8 mouse cellular contexts compared by ENCODE assay signal in genomic region chr11:115903384-115904230, GRCm38 (mm10). TPM values are rescaled to one million over a fixed set of nuclear protein-coding genes. Genes with fewer than 3 reads are reported as not detected.
DNase-seq lines count a peak whose midpoint lies in the region; ATAC-seq and TF ChIP-seq lines count a peak whose summit lies in the region.
"Had no signal": no experiment of that assay in that cellular context is flagged by ENCODE, and none has a peak within 500 bp of the region (broad histone marks: within the 10 kb centered on the region; RNA-seq: fewer than 3 reads in every experiment).

No protein-coding gene starts in this region.

- peak overlapping the region; percentile 28; the same call in 1 of the 2 replicates for H3K27ac ChIP-seq in CH12.LX (ENCODE audit: insufficient read depth, low read depth)
- H3K27ac ChIP-seq in heart, embryonic 16.5 days (ENCODE audit: low read length), result peak overlapping the region; percentile 98
- H3K27ac ChIP-seq: neural tube, embryonic 13.5 days had no signal

- TF ChIP-seq EP300 in CH12.LX (IDR thresholded peaks at IDR 0.05; ENCODE audit: low read length), result no peak

- H3K9ac ChIP-seq in CH12.LX (ENCODE audit: insufficient read depth, low read depth), result no peak overlapping the region
- H3K9ac ChIP-seq in heart, embryonic 16.5 days (ENCODE audit: low read length), result peak overlapping the region; percentile 75
- H3K9ac ChIP-seq: neural tube, embryonic 13.5 days had no signal

- H3K36me3 ChIP-seq in CH12.LX (replicated peaks in 1 of 2; ENCODE audit: control insufficient read depth in 1 of 2, insufficient read depth in 1 of 2, low read length in 1 of 2), result peaks cover 6 to 65% of the 10 kb centered on the region in 2 experiments
- H3K36me3 ChIP-seq in heart, embryonic 16.5 days (ENCODE audit: control insufficient read depth, insufficient read depth), result peaks cover 18% of the 10 kb centered on the region

- H3K4me1 ChIP-seq in CH12.LX (ENCODE audit: control insufficient read depth in 1 of 2, insufficient read depth in 2 of 2), result peaks cover 31 to 85% of the 10 kb centered on the region in 2 experiments
- peaks cover 55% of the 10 kb centered on the region for H3K4me1 ChIP-seq in heart, embryonic 16.5 days (ENCODE audit: control insufficient read depth, insufficient read depth, low read length)

- no peak overlapping the region for H3K4me2 ChIP-seq in CH12.LX (ENCODE audit: insufficient read depth, low read depth, poor library complexity, severe bottlenecking)
- H3K4me2 ChIP-seq in heart, embryonic 16.5 days (ENCODE audit: low read depth, low read length), result peak overlapping the region; percentile 67
- H3K4me2 ChIP-seq: neural tube, embryonic 13.5 days had no signal

- dilution Hi-C loops in CH12.LX (cut with MboI; ENCODE audit: extremely low pct_ligation_motif_present, extremely low pct_unique_long_range_greater_than_20kb, low sequenced_read_pairs), result no loop called here

- peak; percentile 76 for ATAC-seq in heart, embryonic 16.5 days (replicated peaks; ENCODE audit: extremely low read depth, insufficient read depth, low FRiP score)

- TF ChIP-seq POLR2A in CH12.LX (IDR thresholded peaks at IDR 0.05; ENCODE audit: low read depth, low read length), result no peak

- in situ Hi-C loops in CH12.LX (cut with MboI; ENCODE audit: low pct_ligation_motif_present, low pct_unique_long_range_greater_than_20kb, low sequenced_read_pairs), result no loop called here

- no peaks in the 10 kb centered on the region for H3K27me3 ChIP-seq in CH12.LX (replicated peaks)
- no peaks in the 10 kb centered on the region for H3K27me3 ChIP-seq in heart, embryonic 16.5 days (ENCODE audit: control insufficient read depth, insufficient read depth, low read length)
- H3K27me3 ChIP-seq: neural tube, embryonic 13.5 days had no signal

- H3K9me3 ChIP-seq in CH12.LX (replicated peaks; ENCODE audit: low read length), result no peaks in the 10 kb centered on the region
- no peaks in the 10 kb centered on the region for H3K9me3 ChIP-seq in heart, embryonic 16.5 days (replicated peaks; ENCODE audit: control insufficient read depth, low read length)
- H3K9me3 ChIP-seq: neural tube, embryonic 13.5 days had no signal

- H3K79me2 ChIP-seq in CH12.LX (replicated peaks; ENCODE audit: control insufficient read depth, extremely low read depth, insufficient read depth, poor library complexity, severe bottlenecking), result no peaks in the 10 kb centered on the region

- WGBS in heart, embryonic 16.5 days, result 24% methylated on average over 11 of the region's 11 CpGs

- TF ChIP-seq CTCF in CH12.LX (conservative IDR thresholded peaks at IDR 0.05 in 1 of 2, IDR thresholded peaks at IDR 0.05 in 1 of 2; ENCODE audit: low read depth in 2 of 2, low read length in 2 of 2), result no peak

- no peak for DNase-seq in CH12.LX (ENCODE audit: extremely low read depth)
- peak; percentile 90 for DNase-seq in adipocyte (ENCODE audit: low spot score)
- peak; percentile 52 to 70 for DNase-seq in lung, adult 18-20 months
- DNase-seq in layer of hippocampus, postnatal 25 days (ENCODE audit: extremely low spot score in 1 of 2, low spot score in 1 of 2), result no peak
- DNase-seq in frontal cortex, adult 2 months (ENCODE audit: extremely low spot score in 1 of 2, low spot score in 1 of 2), result no peak
- no peak for DNase-seq in cerebellum, postnatal 14 days

- TF ChIP-seq RAD21 in CH12.LX (IDR thresholded peaks at IDR 0.05; ENCODE audit: low read depth, low read length), result no peak

- H3K4me3 ChIP-seq in CH12.LX (replicated peaks in 1 of 3; ENCODE audit: low read depth in 2 of 3, low read length in 2 of 3, poor library complexity in 1 of 3), result peak overlapping the region in 1 of 3 experiments; percentile 12
- no peak overlapping the region; the same call in 1 of the 2 replicates for H3K4me3 ChIP-seq in heart, embryonic 16.5 days (ENCODE audit: low read length)
- H3K4me3 ChIP-seq: neural tube, embryonic 13.5 days had no signal

TF ChIP-seq in CH12.LX, 34 proteins besides CTCF, POLR2A, EP300 and RAD21:
- no peak for TF ChIP-seq MAFK (IDR thresholded peaks at IDR 0.05; ENCODE audit: insufficient replicate concordance, low read length)
- TF ChIP-seq ZC3H11A (IDR thresholded peaks at IDR 0.05; ENCODE audit: low read depth, low read length), result no peak
- no peak for TF ChIP-seq POLR2AphosphoS2 (IDR thresholded peaks at IDR 0.05; ENCODE audit: low read depth, low read length)
- no peak for TF ChIP-seq ELF1 (IDR thresholded peaks at IDR 0.05; ENCODE audit: low read depth, low read length)
- peak; percentile 34 for TF ChIP-seq USF2 (conservative IDR thresholded peaks at IDR 0.05; ENCODE audit: low read depth, low read length)
- TF ChIP-seq USF1 (IDR thresholded peaks at IDR 0.05; ENCODE audit: low read depth, low read length), result peak; percentile 28; the same call in 1 of the 2 replicates
- TF ChIP-seq MAZ (IDR thresholded peaks at IDR 0.05; ENCODE audit: low read depth, low read length), result no peak
- TF ChIP-seq UBTF (IDR thresholded peaks at IDR 0.05; ENCODE audit: low read depth, low read length), result no peak
- 0 out of 2 replicates have a peak, but pooled peaks have one; percentile 12 for TF ChIP-seq SIN3A (IDR thresholded peaks at IDR 0.05; ENCODE audit: low read length)
- no peak for TF ChIP-seq HCFC1 (IDR thresholded peaks at IDR 0.05; ENCODE audit: low read depth, low read length)
- no peak for TF ChIP-seq ETS1 (conservative IDR thresholded peaks at IDR 0.05; ENCODE audit: low read depth, low read length)
- no peak for TF ChIP-seq E2F4 (IDR thresholded peaks at IDR 0.05; ENCODE audit: insufficient replicate concordance, low read depth, low read length)
- no peak for TF ChIP-seq JUND (conservative IDR thresholded peaks at IDR 0.05; ENCODE audit: low read depth, low read length)
- peak; percentile 27; the same call in 1 of the 2 replicates for TF ChIP-seq MXI1 (IDR thresholded peaks at IDR 0.05; ENCODE audit: low read depth, low read length)
- no peak for TF ChIP-seq ZNF384 (IDR thresholded peaks at IDR 0.05; ENCODE audit: low read depth, low read length)
- TF ChIP-seq MYC (IDR thresholded peaks at IDR 0.05; ENCODE audit: low read depth, low read length), result no peak
- no peak for TF ChIP-seq GABPA (IDR thresholded peaks at IDR 0.05; ENCODE audit: insufficient replicate concordance, low read depth, low read length)
- TF ChIP-seq TBP (conservative IDR thresholded peaks at IDR 0.05; ENCODE audit: low read depth, low read length), result no peak
- no peak for TF ChIP-seq NRF1 (IDR thresholded peaks at IDR 0.05; ENCODE audit: low read depth, low read length)
- TF ChIP-seq MEF2A (IDR thresholded peaks at IDR 0.05; ENCODE audit: borderline replicate concordance, low read depth, low read length), result no peak
- no peak for TF ChIP-seq RCOR1 (conservative IDR thresholded peaks at IDR 0.05; ENCODE audit: low read depth, low read length)
- TF ChIP-seq BHLHE40 (IDR thresholded peaks at IDR 0.05; ENCODE audit: low read depth, low read length), result peak; percentile 71
- no peak for TF ChIP-seq PAX5 (IDR thresholded peaks at IDR 0.05; ENCODE audit: low read length)

RNA-seq across cellular contexts. Expression of gene Smim5, which starts 3.8 kb away (rescaled TPM):
- total RNA-seq in CH12.LX (2012; rRNA removed) (0.42 and 0.46 TPM in 2 replicates), CH12.LX (2014; rRNA removed) (0.98 and 1.6 TPM in 2 replicates)
- 1.4 and 2.3 TPM in 2 replicates for polyA plus RNA-seq in CH12.LX (2012; ENCODE audit: insufficient read length, low read depth)
- 68.4 and 82.9 TPM in 2 replicates for polyA plus RNA-seq in heart, embryonic 16.5 days (2015; fragmentation: Nextera tagmentation; extraction: Ambion mirVana)
- total RNA-seq in layer of hippocampus, postnatal 25 days (2021), result 1 to 10 TPM in 1 of 2 experiments, under 1 TPM in 1; 0.54 to 1.2 TPM
- polyA plus RNA-seq in frontal cortex, adult 2 months (2012; rRNA removed), result 0.64 TPM in 1 of 2 replicates, not detected in the other

RNA-seq across cellular contexts. Expression of gene Smim6, which starts 8.2 kb away (rescaled TPM):
- 0.21 and 0.29 TPM in 2 replicates for total RNA-seq in CH12.LX (2012; rRNA removed)
- total RNA-seq in CH12.LX (2014; rRNA removed), result not detected in 2 replicates
- 0.56 and 0.59 TPM in 2 replicates for polyA plus RNA-seq in CH12.LX (2012; ENCODE audit: insufficient read length, low read depth)
- polyA plus RNA-seq in heart, embryonic 16.5 days (2015; fragmentation: Nextera tagmentation; extraction: Ambion mirVana), result 3.7 and 5.7 TPM in 2 replicates
- not detected for total RNA-seq in layer of hippocampus, postnatal 25 days (2021)
- not detected in 2 replicates for polyA plus RNA-seq in frontal cortex, adult 2 months (2012; rRNA removed)

RNA-seq across cellular contexts. Expression of gene Sap30bp, which starts 29.5 kb away (rescaled TPM):
- total RNA-seq in CH12.LX (2012; rRNA removed) (72.2 and 83.6 TPM in 2 replicates), CH12.LX (2014; rRNA removed) (256 and 275 TPM in 2 replicates)
- 167 and 219 TPM in 2 replicates for polyA plus RNA-seq in CH12.LX (2012; ENCODE audit: insufficient read length, low read depth)
- polyA plus RNA-seq in heart, embryonic 16.5 days (2015; fragmentation: Nextera tagmentation; extraction: Ambion mirVana), result 20.2 and 23.5 TPM in 2 replicates
- total RNA-seq in layer of hippocampus, postnatal 25 days (2021), result 10 to 100 TPM; 33.1 to 47.4 TPM
- polyA plus RNA-seq in frontal cortex, adult 2 months (2012; rRNA removed), result 71.9 and 89.0 TPM in 2 replicates

RNA-seq across cellular contexts. Expression of gene Recql5, which starts 29.7 kb away (rescaled TPM):
- total RNA-seq in CH12.LX (2012; rRNA removed) (30.9 and 31.0 TPM in 2 replicates), CH12.LX (2014; rRNA removed) (21.8 and 22.8 TPM in 2 replicates)
- 38.9 and 43.3 TPM in 2 replicates for polyA plus RNA-seq in CH12.LX (2012; ENCODE audit: insufficient read length, low read depth)
- polyA plus RNA-seq in heart, embryonic 16.5 days (2015; fragmentation: Nextera tagmentation; extraction: Ambion mirVana), result 13.2 and 13.6 TPM in 2 replicates
- total RNA-seq in layer of hippocampus, postnatal 25 days (2021), result 10 to 100 TPM; 25.7 to 28.4 TPM
- polyA plus RNA-seq in frontal cortex, adult 2 months (2012; rRNA removed), result 28.4 and 31.7 TPM in 2 replicates

RNA-seq across cellular contexts. Expression of gene Myo15b, which starts 45.4 kb away (rescaled TPM):
- total RNA-seq in CH12.LX (2012; rRNA removed) (0.17 and 0.21 TPM in 2 replicates), CH12.LX (2014; rRNA removed) (not detected in 2 replicates)
- 0.43 and 0.72 TPM in 2 replicates for polyA plus RNA-seq in CH12.LX (2012; ENCODE audit: insufficient read length, low read depth)
- 0.17 and 1.7 TPM in 2 replicates for polyA plus RNA-seq in heart, embryonic 16.5 days (2015; fragmentation: Nextera tagmentation; extraction: Ambion mirVana)
- total RNA-seq in layer of hippocampus, postnatal 25 days (2021), result under 1 TPM; 0.27 to 0.28 TPM
- 0.55 and 1.1 TPM in 2 replicates for polyA plus RNA-seq in frontal cortex, adult 2 months (2012; rRNA removed)

Comparison
In these comparisons a context has a peak if more than half of its experiments do, and no peak if none do; other contexts are left out.
1. DNase-seq: peak in adipocyte (single experiment) and lung, adult 18-20 months (2 of 2); none in CH12.LX (single experiment), layer of hippocampus, postnatal 25 days (0 of 2), frontal cortex, adult 2 months (0 of 2) and cerebellum, postnatal 14 days (0 of 2).
2. RNA of gene Smim5, which starts 3.8 kb away (polyA plus RNA-seq): 68.4 to 82.9 TPM in heart, embryonic 16.5 days; 1.4 to 2.3 TPM in CH12.LX and 0.64 TPM in frontal cortex, adult 2 months; every median in the first group is over 10 times any median in the second.